Mouse (Mus musculus) adrenal gland, postnatal 14 days (tissue): ENCODE data around the gene Nefh. TPM values are rescaled to one million over a fixed set of nuclear protein-coding genes. Genes with fewer than 3 reads are reported as not detected.

Source experiments
- DNase-seq: peaks from one replicate; pipeline ENCODE4 v3.0.0; 2021; ENCODE audit warnings: mixed read lengths
- long read RNA-seq, 2 experiments: library from polyadenylated mRNA; stranded (forward); transcript quantifications; one replicate each; pipeline ENCODE4 v2.0.0; 2021
- total RNA-seq: library from RNA; stranded (reverse); gene quantifications from 2 replicates; pipeline ENCODE4 v1.2.3, GENCODE M21; 2021

The Nefh gene
- 1.8 and 2.8 TPM in 2 replicates for total RNA-seq
- long read RNA-seq, experiment 1, partial matches to known transcripts = 0 of 2 reads
- long read RNA-seq, experiment 1, other reads (novel, unspliced or antisense) = 0 of 2 reads
- long read RNA-seq, experiment 2 = 0 reads

GRCm38 (mm10) chr11:4947813-4948174 lies at the start of gene Nefh:
TSS of gene Nefh (minus strand) at chr11:4948064.
- DNase-seq = no peak

- DNase-seq = no peak
These were observed 48.8 kb upstream of the Nefh start for GRCm38 (mm10) chr11:4996621-4997199.

GRCm38 (mm10) chr11:4995676-4996075 lies 47.8 kb upstream of the Nefh start:
- no peak for DNase-seq

- DNase-seq = no peak
These were observed 44.6 kb upstream of the Nefh start for GRCm38 (mm10) chr11:4992471-4992870.

GRCm38 (mm10) chr11:4989187-4989586 lies 41.3 kb upstream of the Nefh start:
- no peak for DNase-seq

- DNase-seq = no peak
These were observed 39.6 kb upstream of the Nefh start for GRCm38 (mm10) chr11:4987487-4987852.

GRCm38 (mm10) chr11:4986695-4987486 lies 39.0 kb upstream of the Nefh start, which contains the start of gene Ap1b1:
TSS of gene Ap1b1 (plus strand) at chr11:4986824.
- peak; percentile 98 for DNase-seq

- DNase-seq = no peak
These were observed 36.9 kb upstream of the Nefh start for GRCm38 (mm10) chr11:4984799-4985198.

- DNase-seq = peak; percentile 37
These were observed 36.4 kb upstream of the Nefh start for GRCm38 (mm10) chr11:4984249-4984648.

- no peak for DNase-seq
These were observed 35.7 kb upstream of the Nefh start for GRCm38 (mm10) chr11:4983538-4983937.

GRCm38 (mm10) chr11:4983010-4983409 lies 35.1 kb upstream of the Nefh start:
- DNase-seq = no peak

- DNase-seq = peak; percentile 92
These were observed 27.8 kb upstream of the Nefh start for GRCm38 (mm10) chr11:4975623-4976022.

GRCm38 (mm10) chr11:4974376-4975122 lies 26.7 kb upstream of the Nefh start:
- DNase-seq = peak; percentile 18

- DNase-seq = no peak
These were observed 26.0 kb upstream of the Nefh start for GRCm38 (mm10) chr11:4973871-4974256.

- DNase-seq = peak; percentile 68
These were observed 25.4 kb upstream of the Nefh start for GRCm38 (mm10) chr11:4972967-4973870.

- DNase-seq = peak; percentile 75
These were observed 20.5 kb upstream of the Nefh start for GRCm38 (mm10) chr11:4968376-4968775.

GRCm38 (mm10) chr11:4967549-4967948 lies 19.7 kb upstream of the Nefh start:
- DNase-seq = no peak

GRCm38 (mm10) chr11:4966888-4967287 lies 19.0 kb upstream of the Nefh start:
- DNase-seq = no peak

GRCm38 (mm10) chr11:4966325-4966724 lies 18.5 kb upstream of the Nefh start:
- peak; percentile 63 for DNase-seq

GRCm38 (mm10) chr11:4963099-4963808 lies 15.4 kb upstream of the Nefh start:
- DNase-seq = peak; percentile 65

GRCm38 (mm10) chr11:4953918-4954317 lies 6.1 kb upstream of the Nefh start:
- DNase-seq = no peak
